Mouse (Mus musculus) neural tube, embryonic 11.5 days (tissue): Measurements from ENCODE around the gene Ppm1e. TPM values are rescaled to one million over a fixed set of nuclear protein-coding genes. Genes with fewer than 3 reads are reported as not detected.
A peak's percentile ranks its signal among the peaks of the same experiment; 100 is the strongest.

Experiments used
- ATAC-seq: fragments of 200-750 bp; cut with Nextera tagmentation; 2 replicates; pipeline ENCODE4 v1.8.0; 2017; ENCODE audit warnings: moderate number of reproducible peaks, mild to moderate bottlenecking, moderate TSS enrichment, moderate library complexity; ENCODE audit not compliant: insufficient read depth, low FRiP score, low TSS enrichment
- DNase-seq: peaks from one replicate; pipeline ENCODE4 v3.0.0-alpha.2; 2015; ENCODE audit warnings: low spot score
- H3K27ac ChIP-seq: fragments of 300-500 bp; sonication (generic); 2 replicates; pipeline ENCODE4 v1.5.1; 2014; ENCODE audit warnings: low read depth, mild to moderate bottlenecking, low read length
- H3K27me3 ChIP-seq: fragments of 300-500 bp; sonication (generic); 2 replicates; pipeline ENCODE4 v1.6.1; 2014; ENCODE audit warnings: mild to moderate bottlenecking, low read length, mixed read lengths; ENCODE audit not compliant: control insufficient read depth, insufficient read depth
- H3K36me3 ChIP-seq: fragments of 300-500 bp; sonication (generic); 2 replicates; pipeline ENCODE4 v1.6.1; 2014; ENCODE audit warnings: mild to moderate bottlenecking, low read length, moderate library complexity, mixed read lengths; ENCODE audit not compliant: control insufficient read depth, insufficient read depth
- H3K4me1 ChIP-seq: fragments of 300-500 bp; sonication (generic); 2 replicates; pipeline ENCODE4 v1.6.1; 2014; ENCODE audit warnings: low read length, mixed read lengths; ENCODE audit not compliant: control insufficient read depth, insufficient read depth
- H3K4me2 ChIP-seq: fragments of 300-500 bp; sonication (generic); 2 replicates; pipeline ENCODE4 v1.6.1; 2014; ENCODE audit warnings: low read depth, mild to moderate bottlenecking, moderate library complexity
- H3K4me3 ChIP-seq: fragments of 300-500 bp; sonication (generic); 2 replicates; pipeline ENCODE4 v1.5.1; 2014; ENCODE audit warnings: low read depth, low read length
- H3K9ac ChIP-seq: fragments of 300-500 bp; sonication (generic); 2 replicates; pipeline ENCODE4 v1.6.1; 2014; ENCODE audit warnings: mild to moderate bottlenecking, low read length
- H3K9me3 ChIP-seq: fragments of 300-500 bp; sonication (generic); 2 replicates; pipeline ENCODE4 v1.6.1; 2016; ENCODE audit warnings: low read length; ENCODE audit not compliant: control insufficient read depth
- WGBS: fragments of 180-500 bp; shearing (Covaris S2); extraction: QIAGEN DNeasy Blood & Tissue Kit; methylation state at CpG from one replicate; pipeline ENCODE4 v1.1.7; 2014; 5-methylcytosine and 5-hydroxymethylcytosine counted together
- polyA plus RNA-seq: library from polyadenylated mRNA; unstranded; fragments of >200 nt; fragmentation: Nextera tagmentation; extraction: Ambion mirVana; gene quantifications from 2 replicates; pipeline ENCODE4 v1.2.1, GENCODE M21; 2014

Gene Ppm1e
- polyA plus RNA-seq, 1 experiment from 2014 or later, result 15.5 TPM

GRCm38 (mm10) chr11:87367061-87367460, 8.2 kb upstream of the Ppm1e start:
- no peaks in the 10 kb centered on the region for H3K36me3 ChIP-seq
- no peak overlapping the region for H3K27ac ChIP-seq
- WGBS, result 87% methylated on average over 7 of the region's 7 CpGs
- no peak overlapping the region for H3K4me3 ChIP-seq
- DNase-seq (no peak), ATAC-seq (no peak)
- no peak overlapping the region for H3K9ac ChIP-seq
- no peaks in the 10 kb centered on the region for H3K9me3 ChIP-seq
- H3K4me2 ChIP-seq, result no peak overlapping the region
- no peaks in the 10 kb centered on the region for H3K27me3 ChIP-seq
- no peaks in the 10 kb centered on the region for H3K4me1 ChIP-seq

GRCm38 (mm10) chr11:87365120-87365519, 6.3 kb upstream of the Ppm1e start:
- DNase-seq, result no peak
- no peaks in the 10 kb centered on the region for H3K36me3 ChIP-seq
- H3K4me3 ChIP-seq, result no peak overlapping the region
- 88% methylated on average over 5 of the region's 5 CpGs for WGBS
- H3K4me1 ChIP-seq, result no peaks in the 10 kb centered on the region
- no peak overlapping the region for H3K27ac ChIP-seq
- no peak overlapping the region for H3K9ac ChIP-seq
- no peaks in the 10 kb centered on the region for H3K27me3 ChIP-seq
- no peak overlapping the region for H3K4me2 ChIP-seq
- no peak for ATAC-seq
- no peaks in the 10 kb centered on the region for H3K9me3 ChIP-seq

GRCm38 (mm10) chr11:87359262-87359612, 414 bp upstream of the Ppm1e start:
- no peaks in the 10 kb centered on the region for H3K9me3 ChIP-seq
- WGBS, result 19% methylated on average over 10 of the region's 10 CpGs
- H3K9ac ChIP-seq, result no peak overlapping the region
- H3K27me3 ChIP-seq, result peaks cover 5% of the 10 kb centered on the region; the same call in 1 of the 2 replicates
- DNase-seq (no peak), ATAC-seq (no peak)
- peak overlapping the region; percentile 84 for H3K4me3 ChIP-seq
- no peaks in the 10 kb centered on the region for H3K36me3 ChIP-seq
- peak overlapping the region; percentile 93 for H3K4me2 ChIP-seq
- H3K4me1 ChIP-seq, result peaks cover 4% of the 10 kb centered on the region; the same call in 1 of the 2 replicates
- H3K27ac ChIP-seq, result no peak overlapping the region

- ATAC-seq (peak; percentile 21; the same call in 1 of the 2 replicates), DNase-seq (peak; percentile 46)
- H3K36me3 ChIP-seq, result no peaks in the 10 kb centered on the region
- peaks cover 5% of the 10 kb centered on the region; the same call in 1 of the 2 replicates for H3K27me3 ChIP-seq
- H3K27ac ChIP-seq, result peak overlapping the region; percentile 77
- peak overlapping the region; percentile 93 for H3K4me2 ChIP-seq
- peak overlapping the region; percentile 65 for H3K9ac ChIP-seq
- peaks cover 4% of the 10 kb centered on the region; the same call in 1 of the 2 replicates for H3K4me1 ChIP-seq
- H3K9me3 ChIP-seq, result no peaks in the 10 kb centered on the region
- H3K4me3 ChIP-seq, result peak overlapping the region; percentile 84
- WGBS, result 5% methylated on average over 31 of the region's 31 CpGs
These were observed 1.2 kb downstream of the Ppm1e start for GRCm38 (mm10) chr11:87357317-87358300.

- peaks cover 5% of the 10 kb centered on the region; the same call in 1 of the 2 replicates for H3K27me3 ChIP-seq
- H3K4me2 ChIP-seq, result no peak overlapping the region
- H3K4me3 ChIP-seq, result no peak overlapping the region
- H3K36me3 ChIP-seq, result no peaks in the 10 kb centered on the region
- H3K9me3 ChIP-seq, result no peaks in the 10 kb centered on the region
- whole genome bisulfite sequencing, result 88% methylated on average over 1 of the region's 1 CpGs
- H3K4me1 ChIP-seq, result peaks cover 4% of the 10 kb centered on the region; the same call in 1 of the 2 replicates
- DNase-seq, result no peak
- no peak overlapping the region for H3K9ac ChIP-seq
- no peak overlapping the region for H3K27ac ChIP-seq
- ATAC-seq, result no peak
These were observed 4.0 kb downstream of the Ppm1e start for GRCm38 (mm10) chr11:87354861-87355260.

- ATAC-seq, result no peak
These were observed 5.1 kb downstream of the Ppm1e start for GRCm38 (mm10) chr11:87353646-87354170.

GRCm38 (mm10) chr11:87326381-87326780, 32.4 kb downstream of the Ppm1e start:
- H3K4me1 ChIP-seq, result no peaks in the 10 kb centered on the region
- H3K9ac ChIP-seq, result no peak overlapping the region
- no peaks in the 10 kb centered on the region for H3K36me3 ChIP-seq
- 94% methylated on average over 3 of the region's 3 CpGs for WGBS
- no peak overlapping the region for H3K27ac ChIP-seq
- DNase-seq (no peak), ATAC-seq (no peak)
- H3K4me3 ChIP-seq, result no peak overlapping the region
- no peaks in the 10 kb centered on the region for H3K27me3 ChIP-seq
- H3K4me2 ChIP-seq, result no peak overlapping the region
- no peaks in the 10 kb centered on the region for H3K9me3 ChIP-seq

More at GRCm38 (mm10) chr11:87353646-87354170, 5.1 kb downstream of the Ppm1e start:
- DNase-seq, result no peak
- H3K36me3 ChIP-seq, result no peaks in the 10 kb centered on the region
- no peak overlapping the region for H3K4me2 ChIP-seq
- peaks cover 5% of the 10 kb centered on the region; the same call in 1 of the 2 replicates for H3K27me3 ChIP-seq
- 91% methylated on average over 7 of the region's 7 CpGs for WGBS
- H3K4me1 ChIP-seq, result peaks cover 4% of the 10 kb centered on the region; the same call in 1 of the 2 replicates
- H3K27ac ChIP-seq, result no peak overlapping the region
- no peak overlapping the region for H3K4me3 ChIP-seq
- no peaks in the 10 kb centered on the region for H3K9me3 ChIP-seq
- H3K9ac ChIP-seq, result no peak overlapping the region

- no peaks in the 10 kb centered on the region for H3K27me3 ChIP-seq
- H3K9me3 ChIP-seq, result no peaks in the 10 kb centered on the region
- ATAC-seq (no peak), DNase-seq (no peak)
- 63% methylated on average over 8 of the region's 8 CpGs for WGBS
- H3K36me3 ChIP-seq, result no peaks in the 10 kb centered on the region
- no peak overlapping the region for H3K4me3 ChIP-seq
- H3K9ac ChIP-seq, result no peak overlapping the region
- no peak overlapping the region for H3K4me2 ChIP-seq
- no peaks in the 10 kb centered on the region for H3K4me1 ChIP-seq
- H3K27ac ChIP-seq, result no peak overlapping the region
These were observed 36.3 kb downstream of the Ppm1e start for GRCm38 (mm10) chr11:87322558-87322957.
